34 mouse cellular contexts compared by ENCODE assay signal in genomic region chr6:43363291-43363820, GRCm38 (mm10). TPM values are rescaled to one million over a fixed set of nuclear protein-coding genes. Genes with fewer than 3 reads are reported as not detected.
DNase-seq lines count a peak whose midpoint lies in the region; ATAC-seq and TF ChIP-seq lines count a peak whose summit lies in the region.
"Had no signal": no experiment of that assay in that cellular context is flagged by ENCODE, and none has a peak within 500 bp of the region (broad histone marks: within the 10 kb centered on the region; RNA-seq: fewer than 3 reads in every experiment).

No protein-coding gene starts in this region.

- no peaks in the 10 kb centered on the region for H3K4me1 ChIP-seq in kidney, adult 2 months (ENCODE audit: control insufficient read depth, insufficient read depth, low read length)
- H3K4me1 ChIP-seq: embryonic facial prominence, embryonic 15.5 days had no signal

- ATAC-seq in frontal cortex, adult (ENCODE audit: low TSS enrichment), result peak; percentile 92
- no peak for ATAC-seq in megakaryocyte progenitor cell, adult 5-6 weeks (replicated peaks; ENCODE audit: poor library complexity)
- ATAC-seq: activated CD4-positive, CD25-positive, alpha-beta regulatory T cell, adult 4 months; CD4-positive, CD25-positive, alpha-beta regulatory T cell, adult 4 months; forebrain, embryonic 14.5 days; Patski had no signal

- H3K36me3 ChIP-seq in kidney, adult 2 months (ENCODE audit: control insufficient read depth, insufficient read depth, low read length), result no peaks in the 10 kb centered on the region
- H3K36me3 ChIP-seq: embryonic facial prominence, embryonic 13.5 days; embryonic facial prominence, embryonic 15.5 days; forebrain, embryonic 10.5 days; forebrain, embryonic 12.5 days; G1E had no signal

- TF ChIP-seq CTCF in kidney, adult 2 months (conservative IDR thresholded peaks at IDR 0.05; ENCODE audit: insufficient read depth, insufficient read length, low read depth, low read length), result no peak

- no peak for DNase-seq in frontal cortex, postnatal 25 days (ENCODE audit: low spot score in 2 of 2)
- peak; percentile 10 for DNase-seq in kidney, adult 2 months
- DNase-seq in kidney, adult 11 months, result no peak
- DNase-seq in layer of hippocampus, adult 9-11 months, result peak; percentile 11
- DNase-seq in layer of hippocampus, postnatal 14 days (ENCODE audit: low spot score in 2 of 2), result no peak
- DNase-seq in brain, adult 2 months (ENCODE audit: low read depth, low spot score), result peak; percentile 52
- DNase-seq: adrenal gland, adult 8-10 months; adrenal gland, postnatal 14 days; adrenal gland, postnatal 36 days; B cell, adult 2 months; cerebellum, adult 11 months; cerebellum, adult 18-20 months; cerebellum, adult 8-10 months; cerebellum, adult 9-11 months; cerebellum, postnatal 14 days; cerebellum, postnatal 36 days; embryo, embryonic 11 days had no signal

- H3K4me3 ChIP-seq in kidney, adult 2 months (ENCODE audit: insufficient read depth, low read depth, low read length), result no peak overlapping the region
- H3K4me3 ChIP-seq: embryonic facial prominence, embryonic 13.5 days; embryonic facial prominence, embryonic 15.5 days; erythroblast, embryonic 14.5 days; forebrain, embryonic 10.5 days; forebrain, embryonic 12.5 days had no signal

- no peak for TF ChIP-seq POLR2A in kidney, adult 2 months (IDR thresholded peaks at IDR 0.05; ENCODE audit: low read depth, low read length)

- WGBS in kidney, adult 2 months, result 79% methylated on average over 5 of the region's 5 CpGs

- H3K27me3 ChIP-seq in kidney, adult 2 months (replicated peaks; ENCODE audit: control insufficient read depth, insufficient read depth, low read length), result no peaks in the 10 kb centered on the region
- H3K27me3 ChIP-seq: CH12.LX; embryonic facial prominence, embryonic 13.5 days; embryonic facial prominence, embryonic 15.5 days; forebrain, embryonic 12.5 days; Patski had no signal

- H3K27ac ChIP-seq in kidney, adult 2 months (ENCODE audit: insufficient read depth, low read depth, low read length), result no peak overlapping the region
- H3K27ac ChIP-seq: embryonic facial prominence, embryonic 13.5 days; embryonic facial prominence, embryonic 15.5 days; forebrain, embryonic 10.5 days; forebrain, embryonic 12.5 days had no signal

RNA-seq across cellular contexts. Expression of gene Nobox, which starts 54.0 kb away (rescaled TPM):
- polyA plus RNA-seq in kidney, adult 2 months (2012; rRNA removed), result 0.10 and 0.19 TPM in 2 replicates
- total RNA-seq in layer of hippocampus, postnatal 14 days (2021), result not detected
- total RNA-seq in megakaryocyte progenitor cell, adult 5-6 weeks (2015), result not detected in 2 replicates
- total RNA-seq in megakaryocyte progenitor cell, adult 5-6 weeks (2017), result not detected in 2 replicates
- total RNA-seq: adrenal gland, adult 18-20 months; adrenal gland, postnatal 14 days; adrenal gland, postnatal 36 days; CH12.LX; common myeloid progenitor, adult 5-6 weeks; G1E had no signal
- polyA plus RNA-seq: activated CD4-positive, CD25-positive, alpha-beta regulatory T cell, adult 4 months; brain, embryonic 14.5 days; CD4-positive, CD25-positive, alpha-beta regulatory T cell, adult 4 months; embryonic facial prominence, embryonic 11.5 days; embryonic facial prominence, embryonic 13.5 days; embryonic facial prominence, embryonic 15.5 days; erythroblast, embryonic 14.5 days; forebrain, embryonic 10.5 days; forebrain, embryonic 12.5 days; forebrain, embryonic 14.5 days; Patski had no signal

Comparison
In these comparisons a context has a peak if more than half of its experiments do, and no peak if none do; other contexts are left out.
1. DNase-seq: peak in kidney, adult 2 months (single experiment), layer of hippocampus, adult 9-11 months (single experiment) and brain, adult 2 months (single experiment); none in frontal cortex, postnatal 25 days (0 of 2), kidney, adult 11 months (single experiment) and layer of hippocampus, postnatal 14 days (0 of 2).